Mouse (Mus musculus) thymus, postnatal 10 days (tissue): ENCODE data around the gene Slc25a13.

ENCODE experiments used
- DNase-seq, 2 experiments: peaks; one replicate each; pipeline ENCODE4 v3.0.0; 2021; ENCODE audit warnings: low spot score in 2 of 2

Gene Slc25a13

DNA sequence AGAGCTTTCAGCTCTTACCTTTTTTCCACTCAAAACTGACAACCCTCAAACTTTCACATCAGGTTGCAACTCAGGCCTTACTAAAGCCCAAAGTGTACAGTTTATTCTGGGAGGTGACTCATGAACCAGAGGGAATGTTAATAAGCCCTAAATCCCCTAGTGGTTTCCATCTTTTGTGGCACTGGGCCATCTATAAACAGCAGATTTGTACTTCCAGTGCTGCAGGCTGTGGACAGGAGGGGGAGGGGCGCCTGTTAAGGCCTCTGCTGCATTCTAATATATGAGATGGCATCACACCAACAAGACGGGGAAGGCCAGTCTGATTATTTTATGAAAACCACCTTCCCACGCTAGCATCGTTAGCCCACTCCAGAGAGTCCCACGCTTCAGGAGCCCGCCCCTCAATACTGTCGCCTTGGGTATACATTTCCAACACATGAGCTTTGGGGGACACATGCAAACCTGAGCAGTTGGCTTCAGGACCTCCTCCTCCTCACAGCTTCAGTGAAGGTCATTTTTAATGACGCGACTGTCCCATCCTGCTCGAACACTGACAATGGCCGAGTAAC lies 48.3 kb downstream of the Slc25a13 start:
- DNase-seq: no peak

- DNase-seq: no peak
These were observed 49.4 kb downstream of the Slc25a13 start for GRCm38 (mm10) chr6:6167339-6168126.

DNA sequence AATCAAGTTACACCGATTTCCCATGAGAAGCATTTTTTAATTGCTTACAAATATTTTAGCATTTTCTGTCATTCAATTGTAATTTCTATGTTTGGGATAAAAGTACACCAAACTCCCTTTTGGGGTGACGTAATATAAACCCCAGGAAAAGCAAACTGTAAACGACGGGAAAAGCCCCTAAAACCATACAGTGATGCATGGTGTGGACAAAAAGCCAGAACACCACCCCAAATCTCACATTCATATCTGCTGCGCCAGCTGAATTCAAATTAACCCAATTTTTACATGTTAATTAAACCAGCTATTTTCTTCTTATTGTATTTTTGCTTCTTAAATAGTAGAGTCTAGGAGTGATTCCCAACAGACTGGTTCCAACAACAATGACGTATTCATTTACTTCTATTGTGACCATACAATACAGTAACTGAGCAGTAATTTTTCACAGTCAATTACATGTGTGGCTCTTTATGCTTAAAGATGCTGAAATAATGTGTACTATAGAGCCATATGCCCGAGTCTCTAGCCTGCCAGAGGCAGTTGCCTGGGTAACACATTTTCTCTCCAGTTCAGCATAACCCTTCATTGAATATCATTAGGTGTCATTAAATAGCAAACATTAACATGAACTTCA lies 53.9 kb downstream of the Slc25a13 start:
- DNase-seq: no peak

- DNase-seq: no peak
These were observed 54.8 kb downstream of the Slc25a13 start for GRCm38 (mm10) chr6:6162146-6162545.

- DNase-seq: no peak
These were observed 56.1 kb downstream of the Slc25a13 start for GRCm38 (mm10) chr6:6160645-6161426.

- no peak for DNase-seq
These were observed 57.6 kb downstream of the Slc25a13 start for GRCm38 (mm10) chr6:6159221-6159859.

- DNase-seq: no peak
These were observed 63.5 kb downstream of the Slc25a13 start for GRCm38 (mm10) chr6:6153426-6153825.

DNA sequence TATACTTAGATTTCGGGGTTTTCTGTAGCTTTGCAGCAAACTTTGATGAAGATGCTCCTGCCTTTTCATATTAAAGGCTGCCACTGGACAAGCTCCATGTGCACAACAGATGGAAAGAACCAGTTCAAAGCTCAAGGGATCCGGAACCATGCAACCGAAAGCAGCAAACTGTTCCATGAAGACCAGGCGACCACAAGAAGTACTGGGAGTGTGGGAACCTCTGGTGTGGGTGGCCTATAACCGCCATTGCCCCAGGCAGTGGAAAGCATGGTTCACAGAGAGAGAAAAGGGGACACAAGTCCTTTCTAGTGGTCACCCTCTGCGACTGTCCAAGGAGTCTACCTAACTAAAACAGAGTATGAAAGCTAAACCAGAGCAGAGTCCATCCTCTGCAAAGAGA lies 66.2 kb downstream of the Slc25a13 start:
- DNase-seq: no peak

GRCm38 (mm10) chr6:6149751-6150150 lies 67.2 kb downstream of the Slc25a13 start:
- DNase-seq: no peak

DNA sequence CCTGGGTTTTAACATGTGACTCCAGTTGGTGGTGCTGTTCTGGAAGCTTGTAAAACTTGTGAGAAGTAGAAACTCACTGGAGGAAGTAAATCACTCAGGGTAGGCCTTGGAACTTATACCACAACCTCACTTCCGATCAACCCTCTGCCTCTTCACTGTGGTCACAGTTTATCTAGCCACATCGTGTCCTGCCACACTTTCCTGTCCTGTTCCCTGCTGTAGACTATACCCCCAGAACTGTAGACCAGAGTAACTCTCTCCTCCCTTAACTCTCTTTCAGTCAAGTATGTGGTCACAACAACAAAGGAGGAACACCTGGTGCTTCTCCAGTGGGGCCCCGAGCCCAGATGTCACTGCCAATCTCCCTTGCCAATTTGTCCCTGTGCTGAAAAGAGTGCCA lies 67.6 kb downstream of the Slc25a13 start:
- peak; percentile 3 to 9 for DNase-seq

GRCm38 (mm10) chr6:6145412-6145811 lies 71.6 kb downstream of the Slc25a13 start:
- no peak for DNase-seq

DNA sequence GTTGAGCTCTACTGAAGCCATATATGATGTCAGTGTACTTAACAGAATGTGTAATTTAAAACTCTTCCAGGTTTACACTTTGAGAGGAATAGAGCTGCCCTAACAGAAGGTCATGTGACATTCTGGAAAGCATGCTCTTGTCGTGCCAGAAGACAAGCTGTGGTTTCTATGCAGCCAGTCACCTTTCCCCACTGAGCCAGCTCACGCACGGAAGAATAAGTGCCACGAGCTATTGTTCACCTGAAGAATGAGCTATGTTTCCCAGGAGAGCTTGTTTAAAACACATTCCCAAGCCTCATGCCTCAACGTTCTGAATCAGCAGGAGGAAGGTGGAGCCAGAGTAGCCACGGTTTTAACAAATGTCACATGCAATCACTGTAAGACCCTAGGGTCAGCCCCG lies 73.4 kb downstream of the Slc25a13 start:
- DNase-seq: no peak

GRCm38 (mm10) chr6:6140370-6140769 lies 76.6 kb downstream of the Slc25a13 start:
- no peak for DNase-seq

- DNase-seq: no peak
These were observed 77.9 kb downstream of the Slc25a13 start for GRCm38 (mm10) chr6:6139061-6139460.

- peak in 1 of 2 experiments; percentile 9 for DNase-seq
These were observed 80.2 kb downstream of the Slc25a13 start for GRCm38 (mm10) chr6:6136812-6137211.

GRCm38 (mm10) chr6:6134935-6135334 lies 82.0 kb downstream of the Slc25a13 start:
- no peak for DNase-seq

GRCm38 (mm10) chr6:6133556-6134050 lies 83.4 kb downstream of the Slc25a13 start:
- DNase-seq: no peak

DNA sequence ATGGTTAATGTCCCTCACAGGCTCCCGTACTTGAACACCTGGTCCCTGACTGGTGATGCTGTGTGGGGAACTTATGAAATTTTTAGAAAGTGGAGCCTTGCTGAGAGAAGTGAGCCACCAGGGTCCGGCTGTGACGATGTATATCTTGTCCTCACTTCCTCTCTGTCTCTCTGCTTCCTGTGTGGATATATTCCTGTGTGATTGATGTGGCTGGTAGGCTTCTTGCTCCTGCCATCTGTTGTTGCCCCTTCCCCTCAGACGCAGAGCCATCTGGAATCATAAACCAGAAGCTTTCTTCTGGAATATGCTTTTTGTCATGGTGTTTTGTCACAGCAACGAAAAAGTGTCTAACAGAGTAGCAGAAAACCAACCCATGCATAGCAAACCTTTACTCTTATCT lies 84.9 kb downstream of the Slc25a13 start:
- DNase-seq: no peak

DNA sequence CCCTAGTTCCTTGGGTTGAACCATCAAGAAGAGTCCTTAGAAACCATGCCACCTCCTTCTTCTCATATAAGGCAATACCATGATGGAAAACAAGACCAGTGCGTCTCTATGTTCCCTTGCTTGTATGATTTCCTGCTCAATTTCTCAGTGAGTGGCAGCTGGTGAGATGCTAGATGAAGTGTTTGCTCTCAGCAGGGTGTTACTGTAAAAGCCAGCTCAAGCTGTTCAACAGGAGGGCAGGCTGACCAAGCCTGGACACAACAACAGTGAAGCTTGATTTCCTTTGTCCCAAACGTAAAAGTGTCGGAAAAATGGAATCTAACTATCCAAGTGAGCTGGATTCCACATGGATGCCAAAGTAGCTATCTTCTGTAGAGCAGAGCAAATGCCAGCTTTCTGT lies 91.4 kb downstream of the Slc25a13 start:
- DNase-seq: no peak

GRCm38 (mm10) chr6:6121904-6122303 lies 95.1 kb downstream of the Slc25a13 start:
- no peak for DNase-seq

DNA sequence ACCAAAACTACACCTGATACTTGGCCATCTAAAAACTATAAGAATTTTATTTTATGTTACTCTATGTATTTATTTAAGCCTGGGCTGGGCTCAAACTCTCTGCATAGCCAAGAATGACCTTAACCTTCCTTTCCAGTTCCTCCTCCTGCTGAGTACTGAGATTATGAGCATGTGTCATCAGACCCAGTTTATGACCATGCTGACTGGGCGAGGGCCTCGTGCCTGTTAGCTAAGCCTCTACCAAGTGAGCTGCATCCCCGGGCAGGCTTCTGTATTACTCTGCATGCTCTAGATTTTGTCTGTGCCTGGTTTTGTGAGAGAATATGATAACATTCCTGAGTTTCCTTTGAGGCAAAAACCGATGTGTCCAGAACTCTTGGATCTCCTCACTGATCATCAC lies 96.1 kb downstream of the Slc25a13 start:
- no peak for DNase-seq

- no peak for DNase-seq
These were observed 101.2 kb downstream of the Slc25a13 start for GRCm38 (mm10) chr6:6115771-6116170.
